Mouse (Mus musculus) left cerebral cortex, adult 2 months (tissue): ENCODE data around the gene Scnn1a. TPM values are rescaled to one million over a fixed set of nuclear protein-coding genes. Genes with fewer than 3 reads are reported as not detected.

Experiments used
- DNase-seq, 2 experiments: peaks; one replicate each; pipeline ENCODE4 v3.0.0; 2021 to 2022; ENCODE audit warnings: low spot score in 2 of 2, mixed read lengths in 1 of 2; ENCODE audit errors: extremely low spot score in 1 of 2
- H3K27ac ChIP-seq: fragments of 200-600 bp; 2 replicates; pipeline ENCODE4 v1.8.1; 2022
- H3K4me3 ChIP-seq: fragments of 200-600 bp; 2 replicates; pipeline ENCODE4 v1.8.1; 2022
- CTCF ChIP-seq: fragments of 200-600 bp; IDR thresholded peaks from 2 replicates; pipeline ENCODE4 v1.8.1; 2022; ENCODE audit warnings: antibody characterized with exemption, mild to moderate bottlenecking, moderate library complexity
- intact Hi-C: fragments of 180-260 bp; cut with DNase I; formaldehyde crosslinking; loops from one replicate; pipeline ENCODE4 v1.15.1; 2025
- total RNA-seq, 2 experiments: library from RNA; stranded (reverse); gene quantifications; 2 replicates each; pipeline ENCODE4 v1.2.3; 2021

The Scnn1a gene
- total RNA-seq, 2 experiments from 2014 or later = 2.5 to 2.7 TPM

- intact Hi-C loops = no loop called here
- peak overlapping the region; percentile 48 for H3K4me3 ChIP-seq
- H3K27ac ChIP-seq = peak overlapping the region; percentile 58
- TF ChIP-seq CTCF = no peak
- no peak for DNase-seq
These were observed 7.7 kb upstream of the Scnn1a start for GRCm38 (mm10) chr6:125312581-125313355.

- intact Hi-C loops = loop anchor here (1.0 kb wide), 1 partner anchor 36 kb away; the partner anchor contains the start of gene Tnfrsf1a
- Histone ChIP-seq H3K4me3 (peak within 1 kb of the TSS; percentile 48), H3K27ac (peak within 1 kb of the TSS; percentile 58)
- DNase-seq = peak; percentile 36 to 37
- no peak for TF ChIP-seq CTCF
These were observed 6.8 kb upstream of the Scnn1a start, which contains the start of gene Ltbr for GRCm38 (mm10) chr6:125313546-125314230. Gene Ltbr (minus strand): TSS chr6:125313885.

- DNase-seq = no peak
- no peak for TF ChIP-seq CTCF
- intact Hi-C loops = loop anchor here (1.0 kb wide), 1 partner anchor 35 kb away; the partner anchor contains the start of gene Tnfrsf1a
- H3K27ac ChIP-seq = peak overlapping the region; percentile 47
- peak overlapping the region; percentile 48 for H3K4me3 ChIP-seq
These were observed 6.3 kb upstream of the Scnn1a start for GRCm38 (mm10) chr6:125314231-125314563.

- TF ChIP-seq CTCF = no peak
- intact Hi-C loops = loop anchor here (1.0 kb wide), 1 partner anchor 35 kb away; the partner anchor contains the start of gene Tnfrsf1a
- no peak for DNase-seq
- Histone ChIP-seq H3K27ac (no peak overlapping the region), H3K4me3 (no peak overlapping the region)
These were observed 5.7 kb upstream of the Scnn1a start for GRCm38 (mm10) chr6:125314746-125315145.

GRCm38 (mm10) chr6:125317077-125317476 is 3.4 kb upstream of the Scnn1a start:
- H3K27ac ChIP-seq = no peak overlapping the region
- H3K4me3 ChIP-seq = no peak overlapping the region
- no peak for TF ChIP-seq CTCF
- intact Hi-C loops = no loop called here
- DNase-seq = no peak

DNA sequence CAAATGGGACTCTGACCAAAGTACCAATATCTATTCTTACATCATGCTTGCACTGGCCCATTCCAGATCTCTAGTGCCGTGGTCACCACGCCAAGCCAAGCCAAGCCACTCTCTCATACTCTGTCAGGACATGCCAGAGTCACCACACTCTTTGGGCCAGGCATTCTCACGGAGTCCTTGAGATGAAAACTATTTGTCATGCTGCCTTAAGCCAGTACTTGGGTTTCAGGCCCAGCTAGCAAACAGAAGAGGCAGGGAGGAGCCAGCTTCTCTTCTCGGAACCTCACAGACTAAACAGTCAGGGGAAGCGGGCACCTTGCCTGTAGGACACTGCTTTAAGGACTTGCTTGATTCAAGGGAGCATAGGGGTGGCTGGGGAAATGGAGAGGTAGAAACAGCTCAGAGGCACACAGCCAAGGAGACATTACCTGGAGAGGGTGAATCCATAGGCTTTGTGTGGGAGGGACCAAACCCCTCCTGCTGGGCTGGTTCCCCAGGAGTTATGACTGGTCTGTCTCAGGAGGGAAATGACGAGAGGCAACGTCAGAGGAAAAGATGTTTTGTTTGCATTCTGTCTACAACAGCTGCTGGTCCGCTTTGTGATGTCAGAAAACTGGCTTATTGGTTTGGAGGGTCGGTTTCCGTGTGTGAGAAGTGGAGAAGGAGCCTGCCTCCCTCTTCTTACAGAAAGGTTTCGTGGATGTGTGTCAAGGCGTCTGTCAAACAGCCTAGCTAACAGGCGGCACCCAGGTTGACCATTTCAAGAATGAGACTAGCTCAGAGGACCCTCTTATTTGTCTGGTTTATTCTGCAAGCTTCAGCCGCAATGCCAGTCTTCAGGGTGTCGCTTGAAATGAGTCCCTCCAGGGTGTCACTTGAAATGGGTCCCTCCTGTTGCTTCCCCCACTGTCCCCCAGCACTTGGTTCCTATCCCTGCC is 1.2 kb upstream of the Scnn1a start:
- intact Hi-C loops = no loop called here
- no peak overlapping the region for H3K27ac ChIP-seq
- H3K4me3 ChIP-seq = no peak overlapping the region
- TF ChIP-seq CTCF = no peak
- no peak for DNase-seq

DNA sequence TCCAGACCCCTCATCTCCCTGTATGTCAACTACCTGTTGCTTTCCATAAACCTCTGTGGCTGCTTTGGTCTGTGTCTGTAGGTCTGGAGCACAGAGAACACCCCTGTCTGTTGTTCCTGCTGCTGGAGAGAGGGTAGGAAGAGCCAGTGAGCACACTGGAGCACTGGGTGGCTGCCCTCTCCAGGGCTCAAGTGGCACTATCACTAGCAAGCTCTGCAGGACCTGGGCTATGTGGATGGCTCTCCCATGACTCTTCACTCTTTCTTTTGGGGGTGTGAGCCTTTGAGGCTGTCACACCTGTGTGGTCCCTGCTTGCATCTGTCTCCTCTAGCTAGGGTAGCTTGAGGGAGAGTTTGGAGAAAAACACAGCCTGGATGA is 551 bp upstream of the Scnn1a start:
- Histone ChIP-seq H3K27ac (no peak overlapping the region), H3K4me3 (no peak overlapping the region)
- intact Hi-C loops = no loop called here
- TF ChIP-seq CTCF = no peak
- DNase-seq = no peak

GRCm38 (mm10) chr6:125321114-125321855 is 826 bp downstream of the Scnn1a start:
- intact Hi-C loops = no loop called here
- H3K27ac ChIP-seq = no peak overlapping the region
- DNase-seq = peak in 1 of 2 experiments; percentile 22
- H3K4me3 ChIP-seq = no peak overlapping the region
- no peak for TF ChIP-seq CTCF

DNA sequence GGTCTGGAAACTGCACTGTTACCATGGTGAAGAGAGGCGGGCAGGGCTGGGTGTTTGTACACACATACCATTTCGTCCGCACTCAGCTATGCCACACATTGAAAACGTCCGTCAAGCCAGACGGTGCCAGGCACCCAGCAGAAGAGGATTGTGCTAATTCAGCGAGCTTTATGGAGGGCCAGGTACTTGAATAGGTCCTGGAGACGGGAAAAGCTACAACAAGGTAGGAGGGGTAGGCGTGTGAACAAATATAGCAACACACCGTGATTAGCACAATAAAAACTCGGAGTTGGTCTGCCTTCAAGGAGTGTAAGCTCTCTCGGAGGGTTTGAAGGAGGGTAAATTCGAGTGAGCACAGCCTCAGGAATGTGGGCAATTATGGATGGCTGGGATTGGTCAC is 2.3 kb downstream of the Scnn1a start:
- DNase-seq = no peak
- intact Hi-C loops = no loop called here
- Histone ChIP-seq H3K4me3 (no peak overlapping the region), H3K27ac (no peak overlapping the region)
- TF ChIP-seq CTCF = no peak

- intact Hi-C loops = no loop called here
- DNase-seq = no peak
- Histone ChIP-seq H3K4me3 (no peak overlapping the region), H3K27ac (no peak overlapping the region)
- no peak for TF ChIP-seq CTCF
These were observed 3.1 kb downstream of the Scnn1a start for GRCm38 (mm10) chr6:125323547-125323946.

DNA sequence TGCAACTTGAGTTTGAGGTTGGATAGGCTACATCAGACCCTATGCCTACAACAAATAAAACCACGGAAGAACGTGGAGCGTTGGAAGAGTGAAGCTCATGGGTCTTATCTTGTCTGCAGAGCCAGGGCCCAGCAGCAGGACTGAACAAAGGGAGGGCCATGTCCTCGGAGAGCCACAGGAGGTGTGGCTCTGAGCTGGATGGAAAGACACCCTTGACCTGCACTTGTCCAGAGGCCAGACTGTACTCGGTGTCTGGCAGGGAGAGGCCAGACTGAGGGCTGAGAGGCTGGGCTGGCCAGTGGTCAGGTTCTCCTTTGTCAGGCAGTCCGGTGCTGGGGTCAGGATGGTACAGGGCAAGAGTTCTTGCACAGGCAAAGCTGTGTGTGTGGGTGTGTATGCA is 4.9 kb downstream of the Scnn1a start:
- no peak overlapping the region for H3K4me3 ChIP-seq
- intact Hi-C loops = no loop called here
- TF ChIP-seq CTCF = no peak
- no peak overlapping the region for H3K27ac ChIP-seq
- no peak for DNase-seq
